Mouse (Mus musculus): ENCODE data around the gene Cntnap2. TPM values are rescaled to one million over a fixed set of nuclear protein-coding genes. Genes with fewer than 3 reads are reported as not detected.
"Not testable (repeated sequence)": the region's sequence is repeated elsewhere in the genome, so short reads cannot be mapped to it uniquely, and the experiment has no call there.

Gene Cntnap2
- polyA plus RNA-seq, 1 experiment from 2014 or later: 27.2 TPM

DNA sequence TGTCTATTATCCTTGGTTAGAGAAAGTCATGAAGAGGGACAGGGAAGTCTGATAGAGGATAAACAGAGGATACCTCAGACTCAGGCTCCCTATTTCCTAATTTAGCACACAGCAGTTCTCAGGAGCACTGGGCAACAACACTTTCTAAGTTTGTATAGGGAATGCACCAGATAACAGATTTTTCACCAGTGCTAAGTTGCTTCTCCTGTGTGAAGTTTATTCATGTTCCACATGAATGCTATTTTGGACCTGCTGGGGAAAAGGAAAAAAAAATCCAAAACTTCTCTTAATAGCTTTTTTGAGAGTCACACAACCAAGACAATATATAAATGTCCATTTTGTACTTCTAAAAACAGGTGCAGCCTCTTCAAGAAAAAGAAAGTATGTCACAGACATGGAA, 1361.2 kb downstream of the Cntnap2 start:
- Histone ChIP-seq H3K27ac (no peak overlapping the region), H3K9me3 (no peaks in the 10 kb centered on the region), H3K4me2 (replicated peaks) (no peak overlapping the region), H3K36me3 (no peaks in the 10 kb centered on the region), H3K4me3 (no peak overlapping the region), H3K27me3 (replicated peaks) (no peaks in the 10 kb centered on the region), H3K4me1 (no peaks in the 10 kb centered on the region), H3K9ac (no peak overlapping the region)
- no peak for ATAC-seq (ENCODE audit: low FRiP score, low read depth)

DNA sequence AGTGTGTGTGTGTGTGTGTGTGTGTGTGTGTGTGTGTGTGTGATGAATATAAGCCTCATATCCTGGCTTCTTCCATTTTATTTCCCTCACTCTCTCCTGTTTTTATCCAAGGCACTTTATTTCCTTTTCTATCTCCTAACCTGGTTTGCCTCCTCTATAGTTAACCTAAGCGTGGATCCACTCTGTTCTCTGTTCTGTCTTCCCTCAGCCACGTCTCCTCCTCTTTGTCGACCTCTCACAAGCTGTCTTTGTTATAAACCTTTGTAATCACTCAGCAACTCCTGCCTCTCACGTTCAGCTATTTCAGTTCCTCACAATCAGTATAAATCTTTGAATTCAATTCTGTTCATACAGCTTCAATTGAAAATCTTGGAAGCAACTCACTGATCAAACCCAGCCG, 1369.1 kb downstream of the Cntnap2 start:
- 55% methylated on average over 5 of the region's 5 CpGs for WGBS
- no peaks in the 10 kb centered on the region for H3K9me3 ChIP-seq

DNA sequence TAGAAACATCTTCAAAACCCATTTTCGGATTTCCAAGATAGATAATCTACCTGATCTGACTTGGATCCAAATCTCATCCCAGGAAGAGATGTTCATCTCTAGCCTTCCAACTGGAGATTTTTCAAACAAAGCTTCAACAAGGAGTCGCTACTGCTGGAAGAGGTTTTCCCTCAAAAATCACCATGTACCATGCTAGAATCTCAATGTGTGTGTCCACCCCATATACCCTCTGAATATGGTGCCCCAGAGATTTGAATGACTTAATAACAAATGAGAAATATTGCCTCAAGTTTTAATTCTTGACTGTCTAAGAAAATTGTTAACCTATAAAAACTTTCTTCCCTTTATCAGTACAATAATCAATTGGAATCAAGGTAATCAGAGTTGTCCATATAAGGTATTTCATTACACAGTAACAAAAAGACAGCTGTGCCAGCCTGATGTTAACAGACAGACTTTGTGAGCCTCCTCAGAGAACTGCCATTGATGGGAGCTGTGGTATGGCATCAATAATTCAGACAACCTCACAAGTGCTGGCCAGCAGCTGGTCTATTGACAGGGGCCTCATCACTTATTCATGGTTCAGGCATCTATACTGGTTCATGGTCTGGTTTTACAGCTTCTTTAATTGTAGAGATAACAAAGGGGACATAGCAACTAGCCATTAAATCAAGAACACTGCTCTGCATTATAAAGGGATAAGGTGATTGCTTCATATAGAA, 1391.9 kb downstream of the Cntnap2 start:
- no peaks in the 10 kb centered on the region for H3K36me3 ChIP-seq
- H3K4me1 ChIP-seq: peaks cover 2% of the 10 kb centered on the region; the same call in 1 of the 2 replicates
- no peaks in the 10 kb centered on the region for H3K27me3 ChIP-seq (replicated peaks)
- peak; percentile 98 for ATAC-seq (ENCODE audit: low FRiP score, low read depth)
- no peak overlapping the region for H3K4me3 ChIP-seq
- no peak overlapping the region for H3K9ac ChIP-seq
- H3K27ac ChIP-seq: no peak overlapping the region
- no peaks in the 10 kb centered on the region for H3K9me3 ChIP-seq
- no peak overlapping the region for H3K4me2 ChIP-seq (replicated peaks)
- WGBS: 70% methylated on average over 2 of the region's 2 CpGs

More for the DNA sequence above, 1369.1 kb downstream of the Cntnap2 start:
- Histone ChIP-seq H3K27ac (no peak overlapping the region), H3K9ac (no peak overlapping the region), H3K4me3 (no peak overlapping the region), H3K36me3 (no peaks in the 10 kb centered on the region), H3K27me3 (replicated peaks) (no peaks in the 10 kb centered on the region), H3K4me1 (no peaks in the 10 kb centered on the region), H3K4me2 (replicated peaks) (no peak overlapping the region)
- no peak for ATAC-seq (ENCODE audit: low FRiP score, low read depth)

DNA sequence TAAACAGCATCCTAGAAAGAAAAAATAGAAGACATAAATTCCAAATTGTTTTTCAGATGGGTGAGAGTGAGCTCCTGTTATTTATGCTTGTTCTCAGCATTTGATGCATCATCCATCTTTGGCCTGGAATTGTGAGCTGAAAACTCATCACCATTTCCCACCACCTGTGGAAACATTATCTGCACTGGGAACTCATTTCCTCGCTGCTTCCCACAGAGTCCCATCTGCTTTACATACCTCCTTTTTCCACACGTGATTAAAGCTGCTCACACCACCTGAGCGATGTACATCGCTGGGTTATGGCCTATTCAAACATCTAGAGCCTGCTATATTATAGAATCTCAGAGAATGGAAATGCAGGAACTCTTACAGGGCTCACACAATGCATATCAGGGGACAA, 1413.5 kb downstream of the Cntnap2 start:
- no peaks in the 10 kb centered on the region for H3K27me3 ChIP-seq (replicated peaks)
- H3K9ac ChIP-seq: no peak overlapping the region
- no peaks in the 10 kb centered on the region for H3K4me1 ChIP-seq
- ATAC-seq (ENCODE audit: low FRiP score, low read depth): no peak
- no peak overlapping the region for H3K27ac ChIP-seq
- H3K36me3 ChIP-seq: no peaks in the 10 kb centered on the region
- 58% methylated on average over 4 of the region's 4 CpGs for WGBS
- no peak overlapping the region for H3K4me3 ChIP-seq
- H3K4me2 ChIP-seq (replicated peaks): no peak overlapping the region
- H3K9me3 ChIP-seq: no peaks in the 10 kb centered on the region

DNA sequence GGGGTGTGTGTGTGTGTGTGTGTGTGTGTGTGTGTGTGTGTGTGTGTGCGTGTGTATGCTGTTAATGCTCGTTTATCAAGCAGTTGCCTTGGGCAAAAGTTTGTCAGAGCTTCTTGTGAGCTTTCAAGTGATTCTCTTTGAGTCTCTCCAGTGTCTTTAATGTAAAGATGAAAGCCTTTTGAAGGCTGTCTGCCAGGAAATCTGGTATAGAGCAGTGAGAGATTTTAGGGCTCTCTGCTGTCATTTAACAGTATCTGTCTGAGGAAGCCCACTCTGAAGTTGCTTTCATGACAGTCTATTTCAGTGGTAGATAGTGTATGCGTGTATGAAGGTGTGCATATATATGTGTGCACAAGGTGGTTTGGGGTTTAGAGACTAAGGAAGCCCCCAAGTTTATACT, 1425.2 kb downstream of the Cntnap2 start:
- 84% methylated on average over 3 of the region's 3 CpGs for WGBS

DNA sequence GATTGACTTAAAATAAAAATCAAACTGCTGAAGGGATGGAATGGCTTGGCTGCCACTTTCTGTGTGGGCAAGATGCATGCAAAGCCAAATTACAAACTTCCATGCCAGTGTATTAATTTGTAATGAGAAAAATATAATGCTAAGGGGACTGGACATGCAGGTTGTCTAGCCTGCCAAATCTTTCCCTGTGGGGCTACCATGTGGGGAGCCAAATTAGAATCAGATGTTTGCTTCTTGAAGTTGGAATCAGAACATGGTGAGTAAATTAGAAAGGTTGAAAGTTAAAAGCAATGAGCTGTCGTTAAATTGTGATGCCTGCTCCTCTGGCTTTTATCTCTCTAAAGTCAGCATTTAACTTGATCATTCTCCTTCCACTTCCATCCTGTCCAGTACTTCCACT, 1443.6 kb downstream of the Cntnap2 start:
- Histone ChIP-seq H3K27ac (no peak overlapping the region), H3K4me2 (replicated peaks) (no peak overlapping the region)
- 68% methylated on average over 1 of the region's 1 CpGs for whole genome bisulfite sequencing

More for the DNA sequence above, 1425.2 kb downstream of the Cntnap2 start:
- Histone ChIP-seq H3K4me1 (no peaks in the 10 kb centered on the region), H3K9me3 (no peaks in the 10 kb centered on the region), H3K9ac (no peak overlapping the region), H3K27ac (no peak overlapping the region), H3K27me3 (replicated peaks) (no peaks in the 10 kb centered on the region), H3K4me2 (replicated peaks) (no peak overlapping the region), H3K36me3 (no peaks in the 10 kb centered on the region), H3K4me3 (no peak overlapping the region)
- ATAC-seq (ENCODE audit: low FRiP score, low read depth): no peak

DNA sequence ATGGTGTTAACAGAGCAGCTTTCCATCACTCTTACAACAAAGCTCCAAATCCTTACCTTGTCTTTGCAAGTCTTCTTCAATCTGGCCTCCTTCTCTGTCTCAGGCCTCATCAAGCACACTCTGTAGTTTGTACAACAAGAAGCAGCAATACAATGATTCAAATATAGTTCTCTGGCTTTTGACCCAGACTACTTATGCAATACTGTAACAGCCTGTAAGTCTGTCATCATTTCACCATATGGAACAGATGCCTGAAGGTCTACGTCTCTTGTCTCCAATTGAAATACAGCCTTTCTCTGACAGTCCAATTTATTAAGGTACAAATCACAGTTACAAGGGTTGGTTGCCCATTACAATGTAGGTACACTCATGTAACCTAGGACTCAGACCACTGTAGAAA, 1453.7 kb downstream of the Cntnap2 start:
- no peak overlapping the region for H3K4me3 ChIP-seq
- H3K9me3 ChIP-seq: no peaks in the 10 kb centered on the region
- no peak overlapping the region for H3K27ac ChIP-seq
- no peak for ATAC-seq (ENCODE audit: low FRiP score, low read depth)
- WGBS: 78% methylated on average over 1 of the region's 1 CpGs
- H3K27me3 ChIP-seq (replicated peaks): no peaks in the 10 kb centered on the region
- H3K9ac ChIP-seq: no peak overlapping the region
- H3K36me3 ChIP-seq: no peaks in the 10 kb centered on the region
- no peak overlapping the region for H3K4me2 ChIP-seq (replicated peaks)
- no peaks in the 10 kb centered on the region for H3K4me1 ChIP-seq

More for the DNA sequence above, 1443.6 kb downstream of the Cntnap2 start:
- ATAC-seq (ENCODE audit: low FRiP score, low read depth): no peak
- Histone ChIP-seq H3K36me3 (no peaks in the 10 kb centered on the region), H3K9ac (no peak overlapping the region), H3K4me3 (no peak overlapping the region), H3K27me3 (replicated peaks) (no peaks in the 10 kb centered on the region), H3K4me1 (no peaks in the 10 kb centered on the region), H3K9me3 (no peaks in the 10 kb centered on the region)

DNA sequence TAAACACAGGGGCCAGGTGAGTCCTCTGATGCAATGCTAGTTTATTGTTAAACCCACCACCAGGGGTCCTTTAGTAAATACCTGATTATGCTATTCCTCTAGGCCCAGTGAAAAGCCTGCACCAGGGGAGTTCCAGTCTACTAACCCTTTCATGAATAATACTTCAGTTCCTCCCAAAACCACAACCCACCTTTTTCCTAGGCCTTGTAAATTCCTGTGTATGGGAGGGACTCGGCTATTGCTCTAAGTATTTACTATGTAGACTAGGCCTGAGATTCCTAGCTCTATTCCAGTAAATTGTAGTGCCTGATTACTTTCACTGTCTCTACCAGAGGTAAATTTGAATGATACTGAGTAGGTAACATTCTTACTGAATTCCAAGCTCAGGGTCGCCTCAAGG, 1478.4 kb downstream of the Cntnap2 start:
- H3K4me3 ChIP-seq; H3K4me1 ChIP-seq; H3K9ac ChIP-seq; H3K27ac ChIP-seq; H3K4me2 ChIP-seq (replicated peaks); H3K9me3 ChIP-seq; H3K36me3 ChIP-seq; ATAC-seq (ENCODE audit: low FRiP score, low read depth); H3K27me3 ChIP-seq (replicated peaks): not testable (repeated sequence)
- WGBS: 86% methylated on average over 2 of the region's 2 CpGs

DNA sequence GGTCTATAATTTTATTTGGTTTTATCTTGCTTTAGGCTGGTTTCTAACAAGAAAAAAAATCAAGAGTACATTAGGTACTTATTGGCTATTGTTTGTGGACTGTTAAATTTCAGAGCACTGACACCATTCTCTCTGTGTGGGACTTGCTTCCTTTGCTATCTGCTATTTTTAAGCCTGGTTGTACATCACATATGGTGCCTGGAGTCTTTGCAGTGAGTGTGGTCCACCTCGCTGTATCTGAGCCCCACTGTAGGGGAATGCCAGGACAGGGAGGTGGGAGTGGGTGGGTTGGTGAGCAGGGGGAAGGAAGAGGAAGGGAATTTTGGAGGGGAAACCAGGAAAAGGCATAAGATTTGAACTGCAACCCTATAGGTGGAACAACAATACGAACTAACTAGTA, 1504.3 kb downstream of the Cntnap2 start:
- Histone ChIP-seq H3K27me3 (replicated peaks) (no peaks in the 10 kb centered on the region), H3K27ac (no peak overlapping the region), H3K9ac (no peak overlapping the region), H3K9me3 (no peaks in the 10 kb centered on the region), H3K4me1 (no peaks in the 10 kb centered on the region), H3K4me2 (replicated peaks) (no peak overlapping the region), H3K36me3 (no peaks in the 10 kb centered on the region), H3K4me3 (no peak overlapping the region)
- ATAC-seq (ENCODE audit: low FRiP score, low read depth): no peak
- 71% methylated on average over 2 of the region's 2 CpGs for WGBS

DNA sequence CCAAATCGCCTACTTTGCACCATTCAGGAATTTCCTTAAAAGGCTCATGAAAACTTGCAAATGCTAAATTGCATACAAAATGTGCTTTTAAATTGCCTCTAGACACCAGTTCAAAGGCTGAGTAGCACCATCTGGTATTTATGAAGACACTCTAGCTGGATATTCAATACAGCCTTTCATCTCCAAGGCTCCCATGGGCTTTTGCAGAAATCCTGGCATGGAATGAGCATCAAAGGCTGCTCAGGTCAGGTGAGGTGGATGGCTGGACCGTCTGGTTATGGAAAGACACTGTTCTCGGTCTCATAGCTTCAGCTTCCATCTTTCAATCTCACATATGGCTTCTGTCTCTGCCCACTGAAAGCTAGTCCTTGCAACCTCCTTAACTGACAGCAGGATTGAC, 1515.9 kb downstream of the Cntnap2 start:
- Histone ChIP-seq H3K27ac (no peak overlapping the region), H3K4me3 (no peak overlapping the region), H3K4me1 (no peaks in the 10 kb centered on the region), H3K36me3 (no peaks in the 10 kb centered on the region), H3K9ac (no peak overlapping the region), H3K4me2 (replicated peaks) (no peak overlapping the region), H3K27me3 (replicated peaks) (no peaks in the 10 kb centered on the region), H3K9me3 (no peaks in the 10 kb centered on the region)
- no peak for ATAC-seq (ENCODE audit: low FRiP score, low read depth)
- 70% methylated on average over 3 of the region's 3 CpGs for WGBS

DNA sequence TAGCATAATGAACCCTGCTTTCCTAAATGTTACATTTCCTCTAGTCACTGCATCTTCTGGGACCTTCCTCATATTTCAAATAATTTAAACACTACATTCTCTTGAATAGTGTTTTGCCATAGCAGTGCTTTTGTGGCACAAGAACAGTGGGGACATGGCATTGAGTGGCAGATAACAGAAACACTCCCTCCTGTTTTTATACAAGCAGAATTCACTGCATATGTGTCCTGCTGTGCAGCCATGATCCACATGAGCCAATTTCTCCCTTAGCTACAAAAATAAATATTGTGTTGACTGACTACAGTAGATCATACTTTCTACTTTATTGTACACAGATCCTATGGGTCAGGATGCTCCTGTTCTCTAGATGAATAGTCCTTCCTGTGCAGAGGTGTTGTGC, 1553.2 kb downstream of the Cntnap2 start:
- Histone ChIP-seq H3K27ac (no peak overlapping the region), H3K9me3 (no peaks in the 10 kb centered on the region), H3K4me3 (no peak overlapping the region), H3K27me3 (replicated peaks) (no peaks in the 10 kb centered on the region), H3K4me1 (no peaks in the 10 kb centered on the region), H3K4me2 (replicated peaks) (no peak overlapping the region), H3K36me3 (no peaks in the 10 kb centered on the region), H3K9ac (no peak overlapping the region)
- no peak for ATAC-seq (ENCODE audit: low FRiP score, low read depth)

DNA sequence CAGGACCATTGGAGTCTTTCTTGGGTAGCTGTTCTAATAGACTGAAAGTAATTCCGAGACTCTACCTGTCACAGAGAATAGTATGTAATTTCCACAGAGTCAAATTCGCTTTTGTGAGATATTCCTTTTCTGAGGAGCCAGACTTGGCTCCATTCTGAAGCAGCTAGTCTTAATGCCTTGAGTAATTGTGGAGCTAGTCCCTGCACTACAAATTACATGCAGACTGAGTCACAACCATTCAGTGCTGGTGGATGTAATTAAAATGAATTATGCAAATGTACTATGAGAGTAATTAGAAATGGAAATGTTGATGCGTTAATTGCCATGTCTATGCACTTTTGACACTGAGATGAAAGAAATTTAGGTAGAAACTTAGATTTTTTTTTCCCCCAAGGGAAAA, 1553.7 kb downstream of the Cntnap2 start:
- Histone ChIP-seq H3K4me2 (replicated peaks) (no peak overlapping the region), H3K27ac (no peak overlapping the region), H3K9ac (no peak overlapping the region), H3K4me1 (no peaks in the 10 kb centered on the region), H3K36me3 (no peaks in the 10 kb centered on the region), H3K4me3 (no peak overlapping the region), H3K27me3 (replicated peaks) (no peaks in the 10 kb centered on the region), H3K9me3 (no peaks in the 10 kb centered on the region)
- no peak for ATAC-seq (ENCODE audit: low FRiP score, low read depth)
- WGBS: 76% methylated on average over 3 of the region's 3 CpGs

DNA sequence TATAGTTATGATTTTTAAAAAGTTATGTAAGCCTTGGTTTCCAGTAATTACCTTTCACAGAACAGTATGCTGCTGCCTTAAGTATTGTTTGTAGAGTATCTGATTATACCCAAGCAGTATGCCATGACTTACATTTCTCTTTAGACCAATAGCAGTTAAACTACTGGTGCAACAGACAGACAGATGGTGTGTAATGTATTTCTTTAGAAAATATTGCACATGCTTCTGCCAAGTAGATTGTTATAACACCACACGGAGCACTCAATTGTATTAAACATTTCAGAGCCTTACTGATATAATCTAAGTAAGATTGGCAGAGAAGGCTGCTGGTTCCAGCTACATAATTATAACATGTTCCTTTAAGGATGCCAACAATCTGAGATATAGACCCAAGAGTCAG, 1609.9 kb downstream of the Cntnap2 start:
- ATAC-seq (ENCODE audit: low FRiP score, low read depth): no peak
- Histone ChIP-seq H3K4me3 (no peak overlapping the region), H3K27me3 (replicated peaks) (no peaks in the 10 kb centered on the region), H3K4me1 (no peaks in the 10 kb centered on the region), H3K9ac (no peak overlapping the region), H3K4me2 (replicated peaks) (no peak overlapping the region), H3K9me3 (no peaks in the 10 kb centered on the region), H3K36me3 (no peaks in the 10 kb centered on the region), H3K27ac (no peak overlapping the region)
- WGBS: 76% methylated on average over 1 of the region's 1 CpGs
